Mouse (Mus musculus) R1 (cell line): ENCODE data around the gene Megf6.

Source experiments
- DNase-seq: peaks from one replicate; pipeline ENCODE4 v3.0.0-alpha.2; 2018; ENCODE audit warnings: low read depth, low spot score

Gene Megf6

GRCm38 (mm10) chr4:154249316-154249715, 78.8 kb downstream of the Megf6 start:
- DNase-seq = no peak

GRCm38 (mm10) chr4:154252537-154253255, 82.2 kb downstream of the Megf6 start:
- DNase-seq = no peak

GRCm38 (mm10) chr4:154260755-154261154, 90.2 kb downstream of the Megf6 start:
- no peak for DNase-seq

GRCm38 (mm10) chr4:154262071-154262470, 91.5 kb downstream of the Megf6 start:
- no peak for DNase-seq

GRCm38 (mm10) chr4:154267511-154267910, 97.0 kb downstream of the Megf6 start:
- DNase-seq = no peak

GRCm38 (mm10) chr4:154269520-154269919, 99.0 kb downstream of the Megf6 start:
- DNase-seq = no peak

- DNase-seq = peak; percentile 70
Measured at GRCm38 (mm10) chr4:154273000-154273399, 102.5 kb downstream of the Megf6 start.

GRCm38 (mm10) chr4:154279481-154279880, 109.0 kb downstream of the Megf6 start:
- no peak for DNase-seq

- no peak for DNase-seq
Measured at GRCm38 (mm10) chr4:154283671-154284070, 113.1 kb downstream of the Megf6 start.

GRCm38 (mm10) chr4:154293735-154294201, 123.2 kb downstream of the Megf6 start:
- DNase-seq = no peak

GRCm38 (mm10) chr4:154294262-154294731, 123.8 kb downstream of the Megf6 start:
- DNase-seq = no peak

GRCm38 (mm10) chr4:154297761-154298160, 127.2 kb downstream of the Megf6 start:
- DNase-seq = peak; percentile 75

GRCm38 (mm10) chr4:154299541-154300271, 129.2 kb downstream of the Megf6 start:
- DNase-seq = peak; percentile 70

GRCm38 (mm10) chr4:154301466-154301881, 130.9 kb downstream of the Megf6 start, which contains the start of gene Arhgef16:
Gene Arhgef16, minus strand, starts transcription at chr4:154301676.
- peak; percentile 75 for DNase-seq

- DNase-seq = no peak
Measured at GRCm38 (mm10) chr4:154309131-154309530, 138.6 kb downstream of the Megf6 start.

GRCm38 (mm10) chr4:154310576-154311262, 140.2 kb downstream of the Megf6 start:
- no peak for DNase-seq

- no peak for DNase-seq
Measured at GRCm38 (mm10) chr4:154312143-154312812, 141.7 kb downstream of the Megf6 start.

- no peak for DNase-seq
Measured at GRCm38 (mm10) chr4:154312935-154313621, 142.5 kb downstream of the Megf6 start.

- no peak for DNase-seq
Measured at GRCm38 (mm10) chr4:154313622-154313967, 143.1 kb downstream of the Megf6 start.
